Mouse (Mus musculus): ENCODE data around the gene Fam117a.

DNA sequence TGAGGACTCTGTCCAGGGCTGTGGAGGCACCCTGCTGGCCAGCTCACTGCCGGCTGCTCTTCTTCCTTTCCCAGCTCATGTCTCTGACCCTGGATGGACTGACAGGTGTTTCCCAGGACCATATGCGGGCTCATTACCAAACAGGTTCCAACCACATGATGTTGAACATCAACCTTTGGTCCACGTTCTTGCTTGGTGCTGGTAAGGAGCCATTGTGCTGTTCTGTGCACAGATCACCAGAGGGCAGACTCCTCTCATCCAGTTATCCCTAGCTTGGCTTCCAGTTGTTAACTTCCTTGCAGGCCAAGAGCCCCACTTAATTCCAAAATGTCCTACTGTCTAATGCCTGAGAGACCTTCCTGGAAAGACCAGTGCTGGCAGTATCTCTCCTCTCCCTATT lies 52.2 kb downstream of the Fam117a start:
- no peak for TF ChIP-seq TBP (IDR thresholded peaks at IDR 0.05; ENCODE audit: low read depth, low read length)
- TF ChIP-seq POLR2AphosphoS5 (IDR thresholded peaks at IDR 0.05; ENCODE audit: borderline replicate concordance, low read depth, low read length), result no peak
- TF ChIP-seq TCF12 (IDR thresholded peaks at IDR 0.05; ENCODE audit: low read depth, low read length), result no peak
- TF ChIP-seq UBTF (IDR thresholded peaks at IDR 0.05; ENCODE audit: borderline replicate concordance, insufficient read depth, low read depth, low read length), result no peak
- peak; percentile 13 to 47 (median 30); a peak in 5 of 6 replicates for TF ChIP-seq CTCF (IDR thresholded peaks at IDR 0.05 in 2 of 3, conservative IDR thresholded peaks at IDR 0.05 in 1 of 3; ENCODE audit: control insufficient read depth in 1 of 3, insufficient read depth in 1 of 3, low read depth in 2 of 3, low read length in 3 of 3, poor library complexity in 1 of 3, severe bottlenecking in 1 of 3)
- peak; percentile 5 for TF ChIP-seq RAD21 (IDR thresholded peaks at IDR 0.05; ENCODE audit: low read depth, low read length)
- no peak for TF ChIP-seq KAT2A (conservative IDR thresholded peaks at IDR 0.05; ENCODE audit: low read depth, low read length)
- TF ChIP-seq POLR2A (IDR thresholded peaks at IDR 0.05; ENCODE audit: control insufficient read depth in 1 of 2, insufficient read depth in 1 of 2, low read depth in 1 of 2, low read length in 2 of 2, poor library complexity in 1 of 2), result peak in 1 of 2 experiments; percentile 22; a peak in 1 of 4 replicates
- no peak for TF ChIP-seq TAL1 (IDR thresholded peaks at IDR 0.05; ENCODE audit: low read length)
- no peak for TF ChIP-seq CHD1 (IDR thresholded peaks at IDR 0.05; ENCODE audit: low read depth, low read length)
- no peak for TF ChIP-seq EP300 (IDR thresholded peaks at IDR 0.05; ENCODE audit: low read depth in 1 of 2, low read length in 2 of 2)
